Mouse (Mus musculus) heart, embryonic 15.5 days (tissue): ENCODE measurements at regions not wholly inside any gene's neighbourhood (a gene's known extent, or its start where the extent isn't known, plus 50 kb on each side); places are given as distances from the start of the nearest gene placed in this dataset.

ENCODE experiments used
- ATAC-seq: fragments of 200-750 bp; cut with Nextera tagmentation; replicated peaks from 2 replicates; pipeline ENCODE4 v1.8.0; 2017; ENCODE audit warnings: low read depth, moderate TSS enrichment; ENCODE audit not compliant: insufficient number of reproducible peaks, insufficient read depth, low FRiP score
- H3K27ac ChIP-seq: fragments of 300-500 bp; sonication (generic); 2 replicates; pipeline ENCODE4 v1.5.1; 2015; ENCODE audit warnings: mild to moderate bottlenecking, inconsistent platforms
- H3K27me3 ChIP-seq: fragments of 300-500 bp; sonication (generic); 2 replicates; pipeline ENCODE4 v1.6.1; 2015; ENCODE audit warnings: inconsistent platforms
- H3K36me3 ChIP-seq: fragments of 300-500 bp; sonication (generic); 2 replicates; pipeline ENCODE4 v1.6.1; 2015; ENCODE audit warnings: mild to moderate bottlenecking, inconsistent platforms
- H3K4me1 ChIP-seq: fragments of 300-500 bp; sonication (generic); replicated peaks from 2 replicates; pipeline ENCODE4 v1.6.1; 2015; ENCODE audit warnings: inconsistent platforms
- H3K4me2 ChIP-seq: fragments of 300-500 bp; sonication (generic); 2 replicates; pipeline ENCODE4 v1.6.1; 2015; ENCODE audit warnings: inconsistent platforms, mild to moderate bottlenecking, moderate library complexity
- H3K4me3 ChIP-seq: fragments of 300-500 bp; sonication (generic); 2 replicates; pipeline ENCODE4 v1.5.1; 2015; ENCODE audit warnings: mild to moderate bottlenecking, inconsistent platforms
- H3K9ac ChIP-seq: fragments of 300-500 bp; sonication (generic); 2 replicates; pipeline ENCODE4 v1.6.1; 2015; ENCODE audit warnings: mild to moderate bottlenecking, inconsistent platforms
- H3K9me3 ChIP-seq: fragments of 300-500 bp; sonication (generic); replicated peaks from 2 replicates; pipeline ENCODE4 v1.6.1; 2016; ENCODE audit warnings: inconsistent platforms
- WGBS: fragments of 180-500 bp; shearing (Covaris S2); methylation state at CpG from one replicate; pipeline ENCODE4 v1.1.7; 2015; ENCODE audit warnings: mixed read lengths; 5-methylcytosine and 5-hydroxymethylcytosine counted together

- no peak for ATAC-seq
- no peaks in the 10 kb centered on the region for H3K36me3 ChIP-seq
- H3K4me1 ChIP-seq = no peaks in the 10 kb centered on the region
- H3K4me2 ChIP-seq = no peak overlapping the region
- no peaks in the 10 kb centered on the region for H3K9me3 ChIP-seq
- H3K9ac ChIP-seq = no peak overlapping the region
- H3K27ac ChIP-seq = no peak overlapping the region
- no peaks in the 10 kb centered on the region for H3K27me3 ChIP-seq
- WGBS = 58% methylated on average over 4 of the region's 4 CpGs
- H3K4me3 ChIP-seq = no peak overlapping the region
These were observed 67.3 kb downstream of the C1d start for GRCm38 (mm10) chr11:17324651-17325050.

GRCm38 (mm10) chr11:17325731-17326646 is 68.6 kb downstream of the C1d start:
- 73% methylated on average over 10 of the region's 10 CpGs for WGBS
- ATAC-seq = no peak
- Histone ChIP-seq H3K4me2 (no peak overlapping the region), H3K36me3 (no peaks in the 10 kb centered on the region), H3K9ac (no peak overlapping the region), H3K4me1 (no peaks in the 10 kb centered on the region), H3K27me3 (no peaks in the 10 kb centered on the region), H3K9me3 (no peaks in the 10 kb centered on the region), H3K4me3 (no peak overlapping the region), H3K27ac (no peak overlapping the region)

GRCm38 (mm10) chr11:17326695-17327094 is 69.3 kb downstream of the C1d start:
- Histone ChIP-seq H3K27me3 (no peaks in the 10 kb centered on the region), H3K4me1 (no peaks in the 10 kb centered on the region), H3K4me2 (no peak overlapping the region), H3K9ac (no peak overlapping the region), H3K36me3 (no peaks in the 10 kb centered on the region), H3K4me3 (no peak overlapping the region), H3K9me3 (no peaks in the 10 kb centered on the region), H3K27ac (no peak overlapping the region)
- ATAC-seq = no peak
- WGBS = 74% methylated on average over 4 of the region's 4 CpGs

GRCm38 (mm10) chr11:17351476-17351875 is 94.1 kb downstream of the C1d start:
- Histone ChIP-seq H3K4me1 (no peaks in the 10 kb centered on the region), H3K4me3 (no peak overlapping the region), H3K4me2 (no peak overlapping the region), H3K9ac (no peak overlapping the region), H3K27me3 (no peaks in the 10 kb centered on the region), H3K27ac (no peak overlapping the region), H3K9me3 (no peaks in the 10 kb centered on the region), H3K36me3 (no peaks in the 10 kb centered on the region)
- WGBS = 75% methylated on average over 1 of the region's 1 CpGs
- ATAC-seq = no peak

- H3K9me3 ChIP-seq = no peaks in the 10 kb centered on the region
- no peak overlapping the region for H3K27ac ChIP-seq
- H3K27me3 ChIP-seq = no peaks in the 10 kb centered on the region
- no peak for ATAC-seq
- H3K9ac ChIP-seq = no peak overlapping the region
- WGBS = 68% methylated on average over 17 of the region's 17 CpGs
- no peak overlapping the region for H3K4me2 ChIP-seq
- H3K4me3 ChIP-seq = no peak overlapping the region
- H3K36me3 ChIP-seq = no peaks in the 10 kb centered on the region
- H3K4me1 ChIP-seq = no peaks in the 10 kb centered on the region
These were observed 95.1 kb downstream of the C1d start for GRCm38 (mm10) chr11:17352148-17353130.

GRCm38 (mm10) chr11:17359698-17360254 is 102.4 kb downstream of the C1d start:
- no peak for ATAC-seq
- no peaks in the 10 kb centered on the region for H3K9me3 ChIP-seq
- no peak overlapping the region for H3K4me3 ChIP-seq
- H3K27me3 ChIP-seq = no peaks in the 10 kb centered on the region
- H3K36me3 ChIP-seq = no peaks in the 10 kb centered on the region
- H3K4me1 ChIP-seq = no peaks in the 10 kb centered on the region
- H3K27ac ChIP-seq = no peak overlapping the region
- no peak overlapping the region for H3K9ac ChIP-seq
- 83% methylated on average over 1 of the region's 1 CpGs for WGBS
- H3K4me2 ChIP-seq = no peak overlapping the region

GRCm38 (mm10) chr11:17377859-17378258 is 120.5 kb downstream of the C1d start:
- H3K4me1 ChIP-seq = no peaks in the 10 kb centered on the region
- ATAC-seq = no peak
- no peak overlapping the region for H3K4me3 ChIP-seq
- WGBS = 68% methylated on average over 3 of the region's 3 CpGs
- H3K9me3 ChIP-seq = no peaks in the 10 kb centered on the region
- no peak overlapping the region for H3K4me2 ChIP-seq
- no peaks in the 10 kb centered on the region for H3K36me3 ChIP-seq
- no peak overlapping the region for H3K27ac ChIP-seq
- no peak overlapping the region for H3K9ac ChIP-seq
- H3K27me3 ChIP-seq = no peaks in the 10 kb centered on the region

GRCm38 (mm10) chr11:17386756-17387155 is 129.4 kb downstream of the C1d start:
- no peak overlapping the region for H3K27ac ChIP-seq
- 64% methylated on average over 3 of the region's 3 CpGs for WGBS

GRCm38 (mm10) chr11:17393832-17394231 is 136.5 kb downstream of the C1d start:
- no peaks in the 10 kb centered on the region for H3K27me3 ChIP-seq
- no peak overlapping the region for H3K27ac ChIP-seq
- H3K9me3 ChIP-seq = no peaks in the 10 kb centered on the region
- H3K36me3 ChIP-seq = no peaks in the 10 kb centered on the region
- H3K4me2 ChIP-seq = no peak overlapping the region
- no peak overlapping the region for H3K9ac ChIP-seq
- WGBS = 72% methylated on average over 6 of the region's 6 CpGs
- H3K4me3 ChIP-seq = no peak overlapping the region
- no peak for ATAC-seq
- H3K4me1 ChIP-seq = no peaks in the 10 kb centered on the region

More at GRCm38 (mm10) chr11:17386756-17387155, 129.4 kb downstream of the C1d start:
- H3K4me3 ChIP-seq = no peak overlapping the region
- no peaks in the 10 kb centered on the region for H3K27me3 ChIP-seq
- H3K36me3 ChIP-seq = no peaks in the 10 kb centered on the region
- no peak overlapping the region for H3K4me2 ChIP-seq
- H3K9ac ChIP-seq = no peak overlapping the region
- H3K9me3 ChIP-seq = no peaks in the 10 kb centered on the region
- no peaks in the 10 kb centered on the region for H3K4me1 ChIP-seq
- no peak for ATAC-seq

GRCm38 (mm10) chr11:17414531-17414930 is 157.2 kb downstream of the C1d start:
- Histone ChIP-seq H3K9me3 (no peaks in the 10 kb centered on the region), H3K9ac (no peak overlapping the region), H3K27ac (no peak overlapping the region), H3K4me2 (no peak overlapping the region), H3K27me3 (no peaks in the 10 kb centered on the region), H3K36me3 (no peaks in the 10 kb centered on the region), H3K4me1 (no peaks in the 10 kb centered on the region), H3K4me3 (no peak overlapping the region)
- 6% methylated on average over 1 of the region's 1 CpGs for WGBS
- ATAC-seq = 0 out of 2 replicates have a peak, but pooled peaks have one; percentile 43

GRCm38 (mm10) chr11:17415144-17415543 is 157.8 kb downstream of the C1d start:
- Histone ChIP-seq H3K27me3 (no peaks in the 10 kb centered on the region), H3K4me1 (no peaks in the 10 kb centered on the region), H3K9ac (no peak overlapping the region), H3K36me3 (no peaks in the 10 kb centered on the region), H3K27ac (no peak overlapping the region), H3K9me3 (no peaks in the 10 kb centered on the region), H3K4me2 (no peak overlapping the region), H3K4me3 (no peak overlapping the region)
- no peak for ATAC-seq
- 63% methylated on average over 1 of the region's 1 CpGs for WGBS
